Mouse (Mus musculus) erythroblast, embryonic 14.5 days (primary cell): ENCODE data around the gene Oaf. TPM values are rescaled to one million over a fixed set of nuclear protein-coding genes. Genes with fewer than 3 reads are reported as not detected.

Experiments used
- H3K27me3 ChIP-seq: 2 replicates; pipeline ENCODE4 v1.6.1; 2012; ENCODE audit warnings: inconsistent platforms; ENCODE audit not compliant: control insufficient read depth
- H3K36me3 ChIP-seq: 2 replicates; pipeline ENCODE4 v1.6.1; 2012; ENCODE audit warnings: mild to moderate bottlenecking, inconsistent platforms; ENCODE audit not compliant: control insufficient read depth
- H3K4me1 ChIP-seq: 2 replicates; pipeline ENCODE4 v1.6.1; 2012; ENCODE audit warnings: inconsistent platforms; ENCODE audit not compliant: control insufficient read depth
- H3K4me3 ChIP-seq: replicated peaks from 2 replicates; pipeline ENCODE3; 2012; ENCODE audit warnings: moderate library complexity, mild to moderate bottlenecking, inconsistent platforms
- H3K9me3 ChIP-seq: 2 replicates; pipeline ENCODE4 v1.6.1; 2012; ENCODE audit warnings: low read length, inconsistent platforms, mixed read lengths; ENCODE audit not compliant: control insufficient read depth
- GATA1 ChIP-seq: IDR thresholded peaks from 2 replicates; pipeline ENCODE4 v1.6.1; 2012; ENCODE audit warnings: low read length, inconsistent platforms, mixed read lengths
- TAL1 ChIP-seq: IDR thresholded peaks from 3 replicates; pipeline ENCODE4 v1.6.1; 2012; ENCODE audit warnings: low read length, inconsistent platforms, mixed read lengths
- polyA plus RNA-seq: library from polyadenylated mRNA; stranded (reverse); fragments of >175 nt; gene quantifications from 2 replicates; pipeline ENCODE4 v1.2.3, GENCODE M21; 2012

The Oaf gene
- polyA plus RNA-seq, 1 experiment, result 12.6 TPM

DNA sequence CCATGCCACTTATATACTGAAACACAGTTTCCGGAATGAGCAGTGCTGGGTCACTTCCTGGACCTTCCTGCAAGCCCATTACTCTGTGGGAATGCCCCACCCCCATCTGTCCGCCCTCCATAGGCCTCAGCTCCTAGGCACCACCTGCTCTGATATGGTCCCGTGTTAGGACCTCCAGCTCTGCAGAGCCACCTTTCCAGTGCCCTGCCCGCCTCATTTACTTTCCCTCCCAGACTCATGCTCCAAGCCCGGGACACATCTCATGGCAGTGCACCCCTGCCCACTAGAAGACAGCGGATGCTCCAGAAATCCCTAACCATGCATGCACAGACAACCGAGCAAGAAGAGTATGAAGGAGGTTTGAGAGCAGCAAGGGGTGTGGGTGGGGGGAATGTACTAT lies 9.7 kb downstream of the Oaf start:
- Histone ChIP-seq H3K9me3 (no peaks in the 10 kb centered on the region), H3K36me3 (peaks cover 95% of the 10 kb centered on the region), H3K4me3 (no peak overlapping the region), H3K27me3 (no peaks in the 10 kb centered on the region), H3K4me1 (peaks cover 98% of the 10 kb centered on the region)
- TF ChIP-seq TAL1 (no peak), GATA1 (no peak)

DNA sequence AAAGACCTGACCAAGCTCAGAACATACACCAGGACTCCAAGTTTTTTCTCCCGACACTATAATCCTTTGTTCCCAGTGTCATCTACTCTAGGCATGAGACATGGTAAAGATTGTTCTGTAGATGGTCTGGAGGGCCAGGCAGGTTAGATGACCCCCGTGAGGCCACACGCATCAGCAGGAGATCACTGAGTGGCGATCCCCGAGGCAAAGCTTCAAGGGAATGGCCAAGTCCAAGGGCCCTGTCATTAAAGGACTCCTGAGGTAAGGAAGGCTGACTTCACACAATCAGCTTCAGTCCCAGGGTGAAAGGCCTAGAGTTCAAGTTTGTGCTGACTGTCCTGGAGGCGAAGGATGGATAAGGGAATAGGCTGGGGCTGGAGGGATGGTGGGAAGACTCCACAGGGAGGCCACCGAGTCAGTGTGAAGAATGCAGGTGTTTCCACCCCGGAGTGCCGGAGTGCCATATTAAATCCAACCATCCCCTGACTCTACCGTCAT lies 10.3 kb downstream of the Oaf start:
- peaks cover 98% of the 10 kb centered on the region for H3K4me1 ChIP-seq
- peaks cover 95% of the 10 kb centered on the region for H3K36me3 ChIP-seq

GRCm38 (mm10) chr9:43228745-43229144 lies 11.0 kb downstream of the Oaf start:
- no peaks in the 10 kb centered on the region for H3K27me3 ChIP-seq
- TF ChIP-seq TAL1 (no peak), GATA1 (no peak)
- H3K36me3 ChIP-seq, result peaks cover 97% of the 10 kb centered on the region
- no peaks in the 10 kb centered on the region for H3K9me3 ChIP-seq
- H3K4me1 ChIP-seq, result peaks cover 98% of the 10 kb centered on the region
- no peak overlapping the region for H3K4me3 ChIP-seq

More for the DNA sequence above, 10.3 kb downstream of the Oaf start:
- H3K4me3 ChIP-seq, result no peak overlapping the region
- no peaks in the 10 kb centered on the region for H3K9me3 ChIP-seq
- H3K27me3 ChIP-seq, result no peaks in the 10 kb centered on the region
- TF ChIP-seq TAL1 (no peak), GATA1 (no peak)

DNA sequence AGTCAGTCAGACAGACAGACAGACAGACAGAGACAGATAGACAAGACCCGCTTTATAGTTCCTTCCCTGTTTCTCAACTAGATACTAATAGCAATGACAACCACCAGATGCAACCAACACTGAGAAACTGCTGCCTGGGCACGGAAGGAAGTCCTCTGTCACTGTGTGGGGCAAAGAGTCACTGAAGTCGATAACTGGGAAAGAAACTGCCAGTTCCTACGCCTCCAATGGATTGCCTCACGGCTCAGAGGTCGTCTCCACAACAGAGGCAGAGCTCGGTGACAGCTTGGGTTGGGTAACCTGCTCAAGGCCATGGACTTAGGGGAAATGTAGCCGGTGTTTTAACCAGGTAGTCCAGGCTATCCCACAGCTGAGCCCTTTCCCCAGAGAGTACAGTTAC lies 12.1 kb downstream of the Oaf start:
- no peaks in the 10 kb centered on the region for H3K27me3 ChIP-seq
- H3K4me3 ChIP-seq, result no peak overlapping the region
- peaks cover 97% of the 10 kb centered on the region for H3K36me3 ChIP-seq
- no peaks in the 10 kb centered on the region for H3K9me3 ChIP-seq
- peaks cover 97% of the 10 kb centered on the region for H3K4me1 ChIP-seq
- TF ChIP-seq TAL1 (no peak), GATA1 (no peak)

GRCm38 (mm10) chr9:43226573-43227160 lies 13.0 kb downstream of the Oaf start:
- H3K27me3 ChIP-seq, result no peaks in the 10 kb centered on the region
- TF ChIP-seq GATA1 (no peak), TAL1 (no peak)
- no peak overlapping the region for H3K4me3 ChIP-seq
- no peaks in the 10 kb centered on the region for H3K9me3 ChIP-seq
- H3K36me3 ChIP-seq, result peaks cover 97% of the 10 kb centered on the region
- peaks cover 95% of the 10 kb centered on the region for H3K4me1 ChIP-seq

DNA sequence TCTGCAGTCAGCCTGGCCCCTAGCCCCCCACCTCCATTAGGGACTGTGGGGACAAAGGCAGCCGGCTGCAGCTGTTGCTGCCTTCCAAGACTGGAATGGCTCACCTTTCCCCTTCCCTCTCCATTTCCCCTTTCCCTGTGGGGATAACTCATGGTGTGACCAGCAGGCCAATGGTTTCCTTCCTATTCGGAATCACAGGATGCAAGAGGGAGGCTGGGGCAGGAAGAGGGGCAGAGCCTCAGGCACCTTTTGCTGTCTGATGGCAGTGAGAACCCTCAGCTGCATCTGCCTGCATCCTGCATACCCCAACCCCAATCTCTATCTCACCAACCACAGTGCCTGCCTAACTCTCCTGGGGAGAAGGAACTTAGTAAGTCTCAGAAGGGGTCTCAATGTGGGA lies 14.2 kb downstream of the Oaf start:
- Histone ChIP-seq H3K4me3 (peak overlapping the region; percentile 66), H3K4me1 (peaks cover 83% of the 10 kb centered on the region), H3K36me3 (peaks cover 97% of the 10 kb centered on the region), H3K27me3 (no peaks in the 10 kb centered on the region), H3K9me3 (no peaks in the 10 kb centered on the region)
- TF ChIP-seq TAL1, result no peak

DNA sequence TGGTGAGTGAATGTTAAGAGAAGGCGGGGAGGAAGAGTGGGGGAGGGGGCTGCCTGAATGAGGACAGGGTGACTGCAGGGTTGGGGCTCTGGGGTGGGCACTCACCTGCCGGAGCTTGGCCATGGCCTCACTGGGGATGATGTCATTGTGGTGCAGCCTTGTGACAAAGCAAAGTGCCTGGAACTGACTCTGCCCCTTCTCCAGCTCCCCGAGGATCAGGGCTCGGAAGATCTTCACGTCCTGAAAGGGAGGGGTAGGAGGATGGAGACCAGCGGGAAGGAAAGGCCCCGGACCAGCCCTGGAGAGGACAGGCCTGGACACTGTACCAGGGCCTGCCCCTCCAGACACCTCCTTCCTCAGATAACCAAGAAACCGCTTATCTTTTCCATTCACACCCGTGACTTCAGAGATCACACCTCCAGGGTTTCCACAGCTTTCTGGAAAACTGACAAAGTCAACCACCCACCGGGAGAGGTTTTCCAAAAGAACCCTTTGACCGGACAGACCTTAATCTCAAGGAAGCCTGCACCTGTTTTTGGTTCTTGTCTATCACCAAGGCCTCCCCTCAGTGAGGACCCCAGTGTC lies 14.8 kb downstream of the Oaf start:
- H3K36me3 ChIP-seq, result peaks cover 96% of the 10 kb centered on the region
- H3K27me3 ChIP-seq, result no peaks in the 10 kb centered on the region
- H3K9me3 ChIP-seq, result no peaks in the 10 kb centered on the region
- H3K4me3 ChIP-seq, result peak overlapping the region; percentile 66
- TF ChIP-seq GATA1 (peak; percentile 74), TAL1 (peak; percentile 50; the same call in 2 of the 3 replicates)
- peaks cover 77% of the 10 kb centered on the region for H3K4me1 ChIP-seq

DNA sequence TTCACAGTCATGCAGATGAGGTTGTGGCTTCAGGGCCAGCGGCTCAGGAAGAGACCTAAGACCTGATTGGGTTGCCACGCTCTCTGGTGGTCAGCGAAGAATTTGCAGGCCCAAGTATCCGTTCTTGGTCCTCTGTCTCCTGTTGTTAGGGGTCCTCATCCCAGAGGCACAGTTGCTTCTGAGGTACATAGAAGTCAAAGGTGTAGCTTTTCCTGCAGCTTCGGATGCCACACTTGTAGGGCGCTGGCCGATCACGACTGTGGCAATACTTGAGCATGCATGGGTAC lies 17.3 kb downstream of the Oaf start:
- peaks cover 79% of the 10 kb centered on the region for H3K36me3 ChIP-seq
- peaks cover 54% of the 10 kb centered on the region for H3K4me1 ChIP-seq
- no peaks in the 10 kb centered on the region for H3K9me3 ChIP-seq
- no peak for TF ChIP-seq GATA1
- TF ChIP-seq TAL1, result no peak
- no peak overlapping the region for H3K4me3 ChIP-seq
- no peaks in the 10 kb centered on the region for H3K27me3 ChIP-seq

DNA sequence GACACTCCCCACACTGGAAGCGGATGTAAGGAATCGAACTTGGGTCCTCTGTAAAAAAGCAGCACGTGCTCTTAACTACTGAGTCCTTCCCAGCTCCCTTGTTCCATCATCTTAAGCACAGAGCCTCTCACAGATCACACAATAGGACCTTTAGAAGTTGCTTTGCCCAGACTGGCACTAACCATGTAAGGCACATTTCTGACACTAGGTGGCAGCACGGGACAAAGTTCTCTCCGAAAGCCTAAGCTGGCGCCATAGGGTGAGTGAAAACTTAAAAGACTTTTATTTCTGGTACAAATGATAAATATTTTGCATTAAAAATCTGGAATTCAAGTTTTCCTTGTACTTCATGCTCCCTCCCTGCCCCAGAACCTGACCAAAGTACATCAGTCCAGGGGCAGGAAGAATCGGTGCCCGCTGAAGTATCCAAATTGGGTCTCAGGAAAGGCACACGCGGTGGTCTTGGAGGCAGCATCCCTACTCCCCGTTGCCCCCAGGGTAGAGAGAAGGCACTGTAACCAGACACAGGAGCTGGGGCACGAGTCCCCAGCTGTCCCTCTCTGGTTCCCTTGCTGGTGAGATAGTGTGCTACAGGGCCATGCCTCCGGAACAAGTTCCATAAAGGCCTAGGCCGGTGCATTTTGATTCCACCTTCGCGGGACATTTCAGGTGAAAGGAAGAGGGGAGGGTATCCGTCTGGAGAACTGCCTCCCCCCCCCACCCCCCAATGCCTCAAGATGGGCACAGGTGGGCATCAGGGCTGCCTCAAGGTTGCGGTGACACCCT lies 17.9 kb downstream of the Oaf start:
- no peak for TF ChIP-seq GATA1
- TF ChIP-seq TAL1, result no peak
- Histone ChIP-seq H3K27me3 (no peaks in the 10 kb centered on the region), H3K4me1 (peaks cover 48% of the 10 kb centered on the region), H3K36me3 (peaks cover 74% of the 10 kb centered on the region), H3K4me3 (no peak overlapping the region), H3K9me3 (no peaks in the 10 kb centered on the region)
